Mouse (Mus musculus) lung, adult 2 months (tissue): Measurements from ENCODE around the gene Csnk1d.

Experiments
- CTCF ChIP-seq: fragments of 200-500 bp; IDR thresholded peaks from 2 replicates; pipeline ENCODE4 v1.5.1; 2011; ENCODE audit warnings: mild to moderate bottlenecking, low read length, control low read depth; ENCODE audit not compliant: insufficient read depth
- POLR2A ChIP-seq: fragments of 200-500 bp; IDR thresholded peaks from 2 replicates; pipeline ENCODE4 v1.6.1; 2011; ENCODE audit warnings: low read depth, mild to moderate bottlenecking, control low read depth, low read length, borderline replicate concordance; ENCODE audit errors: extremely low read depth

DNA sequence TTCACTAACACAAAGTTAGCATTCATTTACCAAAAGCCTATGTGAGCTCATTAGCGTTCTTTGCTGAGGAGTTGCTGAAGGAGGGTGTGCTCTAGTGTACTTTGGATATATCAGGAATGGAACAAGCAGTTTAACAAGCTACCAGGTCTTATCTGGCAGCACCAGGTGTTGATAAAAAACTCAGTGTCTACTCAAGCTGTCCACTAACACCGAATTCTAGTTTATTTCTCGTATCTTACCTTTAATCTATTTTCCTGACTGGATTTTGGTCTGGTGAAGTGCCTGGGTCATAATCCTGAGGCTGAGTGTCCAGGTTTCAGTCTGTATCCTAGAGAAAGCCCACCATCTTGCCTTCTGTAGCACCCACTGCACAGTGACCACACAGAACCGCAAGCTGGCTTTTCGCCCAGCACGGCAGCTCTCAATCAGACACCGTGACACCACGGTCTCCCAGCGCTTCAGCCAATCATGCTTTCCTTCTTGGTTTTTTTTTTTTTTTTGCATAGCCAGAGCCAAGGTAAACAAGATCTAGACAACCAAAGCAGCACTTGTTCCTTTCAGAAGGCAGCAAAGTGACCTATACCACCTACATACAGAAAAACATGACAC lies 10.6 kb downstream of the Csnk1d start:
- no peak for TF ChIP-seq POLR2A
- no peak for TF ChIP-seq CTCF
